Mouse (Mus musculus) embryonic stem cell, embryonic (primary cell): ENCODE data around the gene Trpm2.

Experiments used
- CTCF ChIA-PET, 4 experiments: fragments of 300-600 bp in 2 of 4; fragments of 350-600 bp in 2 of 4; sonication (Branson Sonifier 250); formaldehyde crosslinking; loops; one replicate each; lab custom pipeline; 2022; ENCODE audit warnings: inconsistent platforms in 2 of 4; lab: Charles Lee
- POLR2A ChIA-PET, 4 experiments: fragments of 300-600 bp in 2 of 4; fragments of 350-600 bp in 2 of 4; sonication (Branson Sonifier 250); formaldehyde crosslinking; loops; one replicate each; lab custom pipeline; 2022; ENCODE audit warnings: antibody characterized with exemption in 4 of 4, inconsistent platforms in 1 of 4; lab: Charles Lee

Gene Trpm2

GRCm38 (mm10) chr10:77900903-77901818, 69.2 kb downstream of the Trpm2 start:
- ChIA-PET POLR2A (interaction anchor here in 3 of 4 experiments (0.5 to 2.3 kb wide), 12 partner anchors 15 to 328 kb away, joined by 3 to 12 read pairs (median 4); partner anchors contain the start of genes Pfkl (in 2 of the 3), Icosl (in 1 of the 3) and Krtap10-10 (in 1 of the 3)), CTCF (interaction anchor here (0.7 to 1.8 kb wide), 9 partner anchors 19 to 108 kb away, joined by 3 to 5 read pairs (median 3); partner anchors contain the start of gene Pfkl (in 1 of the 4))

GRCm38 (mm10) chr10:77900126-77900525, 70.2 kb downstream of the Trpm2 start:
- POLR2A ChIA-PET: interaction anchor here in 1 of 4 experiments (1.6 kb wide), 1 partner anchor 36 kb away, joined by 4 read pairs; no protein-coding TSS in a partner anchor
- CTCF ChIA-PET: interaction anchor here in 1 of 4 experiments (0.7 kb wide), 1 partner anchor 13 kb away, joined by 4 read pairs; no protein-coding TSS in a partner anchor

DNA sequence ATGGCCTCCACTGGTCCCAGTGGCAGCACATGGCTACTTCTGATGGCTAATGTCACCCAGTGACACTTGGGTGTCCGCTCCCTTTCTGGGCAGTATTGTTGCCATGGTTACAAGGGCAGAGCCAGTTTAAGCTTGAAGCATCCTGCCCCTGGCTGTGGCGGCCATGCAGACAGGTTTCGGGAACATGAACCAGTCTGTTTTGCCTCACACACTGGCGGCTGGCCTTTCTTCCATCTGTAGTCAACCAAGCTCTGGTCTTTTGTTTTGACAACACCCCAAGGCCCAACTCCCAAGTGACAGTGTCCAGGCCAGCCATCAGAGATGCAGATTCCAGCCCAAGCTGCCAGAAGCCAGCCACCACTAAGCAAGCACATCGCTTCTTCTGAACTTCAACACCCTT, 74.8 kb downstream of the Trpm2 start:
- ChIA-PET CTCF (no interaction called here), POLR2A (interaction anchor here in 1 of 4 experiments (1.4 kb wide), 1 partner anchor 23 kb away, joined by 3 read pairs; no protein-coding TSS in a partner anchor)

DNA sequence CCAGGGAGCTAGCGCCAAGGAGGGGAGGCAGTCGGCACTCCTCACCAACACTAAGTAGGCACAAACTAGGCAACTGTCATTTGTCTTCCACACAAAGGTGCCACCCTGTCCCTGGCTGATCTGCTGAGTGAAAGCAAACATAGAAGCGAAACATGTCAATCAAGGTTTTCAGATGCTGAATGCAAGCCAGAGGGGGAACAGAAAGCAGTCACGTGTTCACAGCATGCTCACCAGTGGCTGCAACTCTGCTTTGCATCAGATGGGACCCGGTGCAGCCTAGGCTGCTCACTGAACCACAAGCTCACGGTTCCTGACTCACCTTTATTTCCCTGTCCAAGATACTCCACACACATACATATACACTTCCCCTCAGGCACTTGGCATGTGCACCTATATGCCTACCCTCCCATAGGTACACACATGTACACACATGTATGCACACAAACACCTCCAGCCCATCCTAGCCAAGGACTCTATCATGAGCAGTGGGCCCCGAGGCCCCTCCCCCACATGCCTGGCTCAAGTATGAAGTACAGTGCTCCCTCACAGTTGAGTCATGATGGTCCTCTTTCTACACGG, 79.3 kb downstream of the Trpm2 start:
- ChIA-PET POLR2A (no interaction called here), CTCF (interaction anchor here in 1 of 4 experiments (1.2 kb wide), 1 partner anchor 12 kb away, joined by 3 read pairs; no protein-coding TSS in a partner anchor)

- CTCF ChIA-PET: interaction anchor here in 1 of 4 experiments (0.6 kb wide), 1 partner anchor 552 kb away, joined by 3 read pairs; no protein-coding TSS in a partner anchor
- POLR2A ChIA-PET: interaction anchor here in 1 of 4 experiments (1.2 kb wide), 1 partner anchor 16 kb away, joined by 4 read pairs; the partner anchor contains the start of gene Lrrc3
These were observed 84.2 kb downstream of the Trpm2 start for GRCm38 (mm10) chr10:77886007-77886747.

DNA sequence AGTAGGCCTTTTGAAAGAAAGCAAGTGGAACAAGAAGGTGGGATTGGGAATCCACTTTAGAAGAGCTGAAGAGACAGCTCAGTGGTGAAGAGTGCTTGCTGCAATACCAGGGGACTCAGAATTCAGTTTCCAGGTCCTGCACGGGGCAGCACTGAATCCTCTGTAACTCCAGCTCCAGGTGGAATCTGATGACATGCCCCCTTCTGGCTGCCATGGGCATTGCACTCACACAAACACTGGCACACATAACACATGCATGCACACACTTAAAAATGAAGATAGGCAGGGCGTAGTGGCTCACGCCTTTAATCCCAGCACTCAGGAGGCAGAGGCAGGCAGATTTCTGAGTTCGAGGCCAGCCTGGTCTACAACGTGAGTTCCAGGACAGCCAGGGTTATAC, 87.8 kb downstream of the Trpm2 start:
- CTCF ChIA-PET: interaction anchor here (0.5 to 1.7 kb wide), 19 partner anchors 18 to 620 kb away, joined by 3 to 15 read pairs (median 4); partner anchors contain the start of genes Gm2696 (in 1 of the 4) and Gm9508 (in 1 of the 4)
- POLR2A ChIA-PET: interaction anchor here in 2 of 4 experiments (0.6 to 1.5 kb wide), 5 partner anchors 20 to 774 kb away, joined by 3 to 4 read pairs (median 3); partner anchors contain the start of gene Lrrc3 (in 1 of the 2)

- POLR2A ChIA-PET: interaction anchor here in 2 of 4 experiments (0.9 to 2.1 kb wide), 2 partner anchors 16 to 363 kb away, joined by 3 to 4 read pairs; no protein-coding TSS in a partner anchor
These were observed 90.1 kb downstream of the Trpm2 start for GRCm38 (mm10) chr10:77880305-77880704.

DNA sequence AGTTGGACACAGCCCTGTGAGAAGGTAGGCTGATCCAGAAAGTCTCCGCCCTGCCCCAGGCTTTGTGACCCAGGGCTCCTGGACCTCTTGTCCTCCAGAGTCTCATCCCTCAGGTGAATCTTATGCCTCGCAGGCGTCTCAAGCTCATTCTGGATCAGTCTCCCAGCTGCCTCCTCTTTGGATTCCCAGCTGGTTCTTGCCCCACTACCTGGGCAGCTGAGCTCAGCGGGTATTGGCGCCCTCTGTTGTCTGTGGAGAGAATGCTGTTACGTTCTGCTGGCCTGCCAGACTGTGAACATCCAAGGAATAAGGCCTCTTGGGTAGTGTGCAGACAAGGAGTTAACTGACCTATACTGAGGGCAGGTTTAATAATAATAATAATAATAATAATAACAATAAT, 91.4 kb downstream of the Trpm2 start:
- ChIA-PET POLR2A (no interaction called here), CTCF (interaction anchor here (0.5 to 1.7 kb wide), 16 partner anchors 12 to 430 kb away, joined by 3 to 9 read pairs (median 3); partner anchors contain the start of gene Lrrc3 (in 2 of the 4))

More at GRCm38 (mm10) chr10:77880305-77880704, 90.1 kb downstream of the Trpm2 start:
- CTCF ChIA-PET: interaction anchor here in 1 of 4 experiments (0.6 kb wide), 1 partner anchor 525 kb away, joined by 3 read pairs; no protein-coding TSS in a partner anchor

GRCm38 (mm10) chr10:77869651-77870050, 100.7 kb downstream of the Trpm2 start:
- CTCF ChIA-PET: no interaction called here

DNA sequence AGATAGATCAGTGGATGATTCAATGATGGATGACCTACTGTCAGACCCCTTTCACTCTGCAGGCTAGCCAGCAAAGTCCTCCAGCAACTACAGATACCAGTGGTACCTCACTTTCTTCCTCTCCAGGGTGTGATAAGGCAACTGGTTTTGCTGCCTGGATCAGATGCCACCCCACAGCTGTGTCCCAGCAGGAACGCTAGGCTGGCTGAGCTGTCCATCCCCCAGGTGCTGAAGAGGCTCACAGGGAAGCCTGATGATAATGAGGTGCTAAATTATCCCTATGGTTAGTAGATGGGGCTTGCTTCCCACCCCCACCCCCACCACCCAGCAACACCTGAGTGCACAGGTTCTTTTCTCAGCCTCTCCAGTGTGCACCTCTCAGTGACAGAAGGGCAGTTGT, 102.8 kb downstream of the Trpm2 start:
- CTCF ChIA-PET: no interaction called here

More at GRCm38 (mm10) chr10:77869651-77870050, 100.7 kb downstream of the Trpm2 start:
- POLR2A ChIA-PET: no interaction called here

DNA sequence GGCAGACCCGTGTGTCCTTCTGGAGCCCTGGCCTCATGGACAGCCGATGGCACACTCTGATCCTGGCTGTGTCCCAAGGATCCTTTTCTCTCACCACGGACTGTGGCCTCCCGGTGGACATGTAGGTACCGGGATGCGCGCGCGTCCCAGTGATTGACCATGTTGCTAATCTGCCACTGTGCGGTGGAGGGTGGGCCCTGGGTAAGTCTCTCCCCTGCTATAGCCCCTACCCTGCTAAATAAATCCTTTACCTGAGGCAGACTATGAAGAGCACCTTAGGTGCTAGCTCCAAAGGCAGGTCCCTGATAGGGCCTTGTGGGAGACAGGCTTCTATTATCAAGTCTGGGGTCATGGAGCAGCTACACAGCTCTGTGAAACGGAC, 105.6 kb downstream of the Trpm2 start:
- POLR2A ChIA-PET: interaction anchor here in 3 of 4 experiments (0.6 to 1.6 kb wide), 18 partner anchors 9 to 903 kb away, joined by 3 to 12 read pairs (median 4); partner anchors contain the start of genes Lrrc3 (in 2 of the 3), Pttg1ip (in 2 of the 3), Icosl (in 1 of the 3) and Krtap10-10 (in 1 of the 3)
- CTCF ChIA-PET: interaction anchor here in 2 of 4 experiments (0.7 to 1.4 kb wide), 14 partner anchors 12 to 347 kb away, joined by 3 to 10 read pairs (median 4); partner anchors contain the start of genes D10Jhu81e (in 1 of the 2), Lrrc3 (in 1 of the 2) and Pwp2 (in 1 of the 2)

More for the DNA sequence above, 102.8 kb downstream of the Trpm2 start:
- POLR2A ChIA-PET: interaction anchor here in 2 of 4 experiments (0.6 to 1.2 kb wide), 2 partner anchors 337 to 357 kb away, joined by 3 to 5 read pairs; partner anchors contain the start of gene Itgb2 (in 1 of the 2)

DNA sequence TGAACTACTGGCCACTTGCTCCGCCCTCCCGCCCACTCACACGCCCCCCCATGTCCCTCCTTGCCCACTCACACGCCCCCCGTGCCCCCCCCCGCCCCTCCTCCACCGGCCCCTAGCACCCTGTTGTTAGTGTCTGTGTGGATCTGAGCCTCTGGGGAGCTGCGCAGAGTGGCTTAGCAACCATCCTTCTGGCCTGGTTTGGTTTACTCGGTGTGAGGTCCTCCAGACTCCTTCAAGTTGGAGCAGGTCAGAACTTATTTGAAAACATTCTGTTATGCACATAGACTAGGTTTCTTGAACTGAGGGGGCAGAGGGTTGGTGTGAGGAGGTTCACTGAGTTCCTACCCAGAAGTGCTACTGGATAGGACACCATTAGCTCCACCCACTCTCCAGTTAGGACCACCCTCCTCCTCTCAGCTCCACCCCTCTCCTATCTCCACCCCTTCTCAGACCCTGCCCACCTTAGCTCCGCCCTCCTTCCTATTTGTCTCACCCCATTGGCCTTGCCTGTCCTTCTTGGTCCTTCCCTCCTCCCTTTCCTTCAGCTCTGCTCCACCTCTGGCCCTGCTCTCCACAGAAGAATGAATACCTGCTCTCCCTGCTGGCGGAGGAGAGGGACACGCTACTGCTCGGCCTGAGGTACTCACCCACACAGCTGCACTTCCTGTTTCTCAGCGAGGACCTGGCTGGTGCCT, 106.1 kb downstream of the Trpm2 start:
- CTCF ChIA-PET: interaction anchor here in 3 of 4 experiments (0.6 to 1.6 kb wide), 21 partner anchors 8 to 718 kb away, joined by 3 to 10 read pairs (median 4); partner anchors contain the start of genes D10Jhu81e (in 1 of the 3), Lrrc3 (in 1 of the 3), Pfkl (in 1 of the 3) and Pwp2 (in 1 of the 3)
- POLR2A ChIA-PET: interaction anchor here in 3 of 4 experiments (0.6 to 1.7 kb wide), 25 partner anchors 9 to 902 kb away, joined by 3 to 12 read pairs (median 4); partner anchors contain the start of genes Lrrc3 (in 2 of the 3), Pttg1ip (in 2 of the 3), Gm10318 (in 1 of the 3) and Icosl (in 1 of the 3)

- CTCF ChIA-PET: interaction anchor here in 1 of 4 experiments (0.5 kb wide), 2 partner anchors 319 to 1171 kb away, joined by 4 to 9 read pairs; no protein-coding TSS in a partner anchor
- POLR2A ChIA-PET: interaction anchor here in 2 of 4 experiments (0.8 to 1.0 kb wide), 2 partner anchors 11 to 41 kb away, joined by 3 read pairs; partner anchors contain the start of gene Lrrc3 (in 1 of the 2)
These were observed 108.7 kb downstream of the Trpm2 start, which contains the start of gene Gm3285 for GRCm38 (mm10) chr10:77861675-77862074. Gm3285 (plus strand) TSS chr10:77861975.
